Mouse (Mus musculus): Measurements from ENCODE around the gene C2cd3.

DNA sequence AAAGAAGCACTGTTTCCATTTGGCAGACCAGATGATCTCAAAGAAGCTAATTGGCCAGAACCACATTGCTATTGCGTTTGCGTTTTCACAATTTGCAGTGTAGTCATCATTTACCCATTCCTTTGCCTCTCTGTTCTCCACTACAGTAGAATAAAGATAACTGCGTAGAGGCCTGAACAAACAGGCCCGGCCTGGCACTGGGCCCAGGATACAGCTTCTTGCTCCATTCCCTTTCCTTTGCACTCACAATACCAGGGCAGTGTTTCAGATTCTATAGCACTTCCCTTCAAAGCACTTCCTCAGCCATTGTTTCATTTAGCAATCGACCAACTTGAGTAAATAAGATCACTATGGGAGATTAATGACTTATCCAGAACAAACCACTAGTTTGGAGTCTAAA is 59.1 kb downstream of the C2cd3 start:
- no peak for TF ChIP-seq POLR2A (IDR thresholded peaks at IDR 0.05; ENCODE audit: control insufficient read depth, low read depth, low read length)
- TF ChIP-seq CTCF (IDR thresholded peaks at IDR 0.05; ENCODE audit: control insufficient read depth, insufficient read depth, insufficient replicate concordance, low read depth, low read length), result no peak
